Mouse (Mus musculus): ENCODE data around the gene Cmtr1. TPM values are rescaled to one million over a fixed set of nuclear protein-coding genes. Genes with fewer than 3 reads are reported as not detected.

Cmtr1 gene
- polyA plus RNA-seq, 1 experiment from 2014 or later: 92.8 TPM

GRCm38 (mm10) chr17:29716732-29717445 lies 56.5 kb downstream of the Cmtr1 start, which contains the start of gene Ccdc167:
Gene Ccdc167, minus strand, starts transcription at chr17:29717044.
- DNase-seq (ENCODE audit: low read depth, low spot score) (peak; percentile 85), ATAC-seq (peak; percentile 63)
- H3K27me3 ChIP-seq: no peaks in the 10 kb centered on the region
- POLR2A ChIA-PET: interaction anchor here (1.2 to 1.9 kb wide), 2 partner anchors 9 to 56 kb away, joined by 3 read pairs; partner anchors contain the start of gene Cmtr1
- no peak for TF ChIP-seq CTCF (IDR thresholded peaks at IDR 0.05)
- in situ Hi-C loops (cut with MboI; ENCODE audit: low pct_unique_long_range_greater_than_20kb): no loop called here
- CTCF ChIA-PET: interaction anchor here (0.8 to 1.2 kb wide), 2 partner anchors 21 to 30 kb away, joined by 3 read pairs; no protein-coding TSS in a partner anchor

GRCm38 (mm10) chr17:29718660-29719059 lies 58.3 kb downstream of the Cmtr1 start:
- TF ChIP-seq CTCF (IDR thresholded peaks at IDR 0.05): no peak
- CTCF ChIA-PET: interaction anchor here (0.6 to 0.9 kb wide), 2 partner anchors 10 to 20 kb away, joined by 3 to 4 read pairs; no protein-coding TSS in a partner anchor
- in situ Hi-C loops (cut with MboI; ENCODE audit: low pct_unique_long_range_greater_than_20kb): no loop called here
- DNase-seq (ENCODE audit: low read depth, low spot score) (no peak), ATAC-seq (no peak)
- H3K27me3 ChIP-seq: no peaks in the 10 kb centered on the region
- POLR2A ChIA-PET: no interaction called here

- H3K27me3 ChIP-seq: no peaks in the 10 kb centered on the region
- ATAC-seq: no peak
- no peak for DNase-seq (ENCODE audit: low read depth, low spot score)
- in situ Hi-C loops (cut with MboI; ENCODE audit: low pct_unique_long_range_greater_than_20kb): no loop called here
- TF ChIP-seq CTCF (IDR thresholded peaks at IDR 0.05): no peak
- ChIA-PET CTCF (no interaction called here), POLR2A (no interaction called here)
Observed at GRCm38 (mm10) chr17:29719628-29720575, 59.5 kb downstream of the Cmtr1 start.

- DNase-seq (ENCODE audit: low read depth, low spot score): no peak
- ChIA-PET CTCF (no interaction called here), POLR2A (interaction anchor here (0.7 kb wide), 1 partner anchor 104 kb away, joined by 4 read pairs; no protein-coding TSS in a partner anchor)
- no peak for ATAC-seq
- H3K27me3 ChIP-seq: no peaks in the 10 kb centered on the region
- in situ Hi-C loops (cut with MboI; ENCODE audit: low pct_unique_long_range_greater_than_20kb): no loop called here
- TF ChIP-seq CTCF (IDR thresholded peaks at IDR 0.05): no peak
Observed at GRCm38 (mm10) chr17:29720755-29721365, 60.5 kb downstream of the Cmtr1 start.

DNA sequence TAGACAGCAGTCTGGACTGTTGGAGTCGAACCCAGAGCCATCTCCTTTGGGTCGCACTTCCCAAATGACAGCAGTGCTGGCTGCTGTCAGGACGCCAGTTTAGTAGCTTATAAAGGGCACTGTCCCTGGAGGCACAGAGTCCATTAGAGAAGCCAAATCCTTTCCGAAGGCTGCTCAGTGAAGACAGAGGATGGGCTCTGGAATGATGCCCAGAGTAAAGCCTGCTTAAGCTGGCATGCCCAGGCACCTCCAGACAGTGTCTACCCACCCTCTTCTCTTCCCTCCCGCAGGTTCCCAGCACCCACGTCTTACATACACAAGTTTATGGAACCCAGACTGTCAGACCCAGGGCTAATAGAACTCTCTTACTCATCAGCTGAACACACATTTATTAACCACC lies 64.2 kb downstream of the Cmtr1 start:
- CTCF ChIA-PET: interaction anchor here (0.9 kb wide), 1 partner anchor 14 kb away, joined by 3 read pairs; no protein-coding TSS in a partner anchor
- no peaks in the 10 kb centered on the region for H3K27me3 ChIP-seq
- in situ Hi-C loops (cut with MboI; ENCODE audit: low pct_unique_long_range_greater_than_20kb): no loop called here
- POLR2A ChIA-PET: interaction anchor here (1.4 kb wide), 1 partner anchor 12 kb away, joined by 3 read pairs; no protein-coding TSS in a partner anchor
- no peak for TF ChIP-seq CTCF (IDR thresholded peaks at IDR 0.05)
- peak; percentile 92 for DNase-seq (ENCODE audit: low read depth, low spot score)
- peak; percentile 88 for ATAC-seq

GRCm38 (mm10) chr17:29725027-29725620 lies 64.7 kb downstream of the Cmtr1 start:
- CTCF ChIA-PET: interaction anchor here (0.8 to 0.9 kb wide), 2 partner anchors 13 to 132 kb away, joined by 3 read pairs; no protein-coding TSS in a partner anchor
- in situ Hi-C loops (cut with MboI; ENCODE audit: low pct_unique_long_range_greater_than_20kb): no loop called here

GRCm38 (mm10) chr17:29728082-29728481 lies 67.7 kb downstream of the Cmtr1 start:
- H3K27me3 ChIP-seq: no peaks in the 10 kb centered on the region
- in situ Hi-C loops (cut with MboI; ENCODE audit: low pct_unique_long_range_greater_than_20kb): no loop called here
- TF ChIP-seq CTCF (IDR thresholded peaks at IDR 0.05): no peak
- CTCF ChIA-PET: interaction anchor here (0.9 to 1.6 kb wide), 2 partner anchors 9 to 11 kb away, joined by 3 to 4 read pairs; no protein-coding TSS in a partner anchor
- no peak for ATAC-seq
- POLR2A ChIA-PET: no interaction called here
- no peak for DNase-seq (ENCODE audit: low read depth, low spot score)

More at GRCm38 (mm10) chr17:29725027-29725620, 64.7 kb downstream of the Cmtr1 start:
- POLR2A ChIA-PET: interaction anchor here (1.4 kb wide), 1 partner anchor 13 kb away, joined by 3 read pairs; no protein-coding TSS in a partner anchor
- ATAC-seq (peak; percentile 76), DNase-seq (ENCODE audit: low read depth, low spot score) (no peak)
- no peaks in the 10 kb centered on the region for H3K27me3 ChIP-seq
- no peak for TF ChIP-seq CTCF (IDR thresholded peaks at IDR 0.05)

GRCm38 (mm10) chr17:29730510-29731265 lies 70.3 kb downstream of the Cmtr1 start:
- in situ Hi-C loops (cut with MboI; ENCODE audit: low pct_unique_long_range_greater_than_20kb): loop anchor here (10.0 kb wide), 1 partner anchor 154 kb away; no protein-coding TSS in a partner anchor
- ATAC-seq (peak; percentile 18), DNase-seq (ENCODE audit: low read depth, low spot score) (no peak)
- ChIA-PET CTCF (no interaction called here), POLR2A (no interaction called here)
- H3K27me3 ChIP-seq: no peaks in the 10 kb centered on the region
- TF ChIP-seq CTCF (IDR thresholded peaks at IDR 0.05): no peak

All from Patski (cell line).